Mouse (Mus musculus): Measurements from ENCODE around the gene Hpgd.
"Not testable (repeated sequence)": the region's sequence is repeated elsewhere in the genome, so short reads cannot be mapped to it uniquely, and the experiment has no call there.

DNA sequence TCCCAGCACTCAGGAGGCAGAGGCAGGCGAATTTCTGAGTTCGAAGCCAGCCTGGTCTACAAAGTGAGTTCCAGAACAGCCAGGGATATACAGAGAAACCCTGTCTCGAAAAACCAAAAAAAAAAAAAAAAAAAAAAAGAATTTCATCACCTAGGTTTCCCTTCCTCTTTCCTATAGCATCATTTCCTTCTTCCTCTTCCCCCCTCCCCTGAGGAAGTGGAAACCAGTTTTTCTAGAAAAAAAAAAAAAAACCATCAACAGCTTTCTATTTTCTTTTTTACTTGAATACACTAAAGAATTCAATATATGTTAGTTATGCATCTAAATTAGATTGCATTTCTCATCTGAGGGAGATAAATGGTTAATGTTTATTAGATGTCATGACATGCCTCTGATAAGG lies 6.9 kb downstream of the Hpgd start:
- not testable (repeated sequence) for TF ChIP-seq CTCF (IDR thresholded peaks at IDR 0.05; ENCODE audit: low read depth, low read length); GATA1 (IDR thresholded peaks at IDR 0.05; ENCODE audit: borderline replicate concordance, low read length); GATA2 (IDR thresholded peaks at IDR 0.05; ENCODE audit: borderline replicate concordance, low read depth, low read length); POLR2AphosphoS5 (IDR thresholded peaks at IDR 0.05; ENCODE audit: insufficient replicate concordance, low read depth, low read length); TAL1 (conservative IDR thresholded peaks at IDR 0.05; ENCODE audit: low read depth, low read length)
